Mouse (Mus musculus) ES-E14 (cell line): ENCODE measurements around the gene Htr1f.

Experiments used
- CHD2 ChIP-seq: IDR thresholded peaks from 2 replicates; pipeline ENCODE4 v1.6.1; 2014; ENCODE audit warnings: mild to moderate bottlenecking, low read depth, low read length, inconsistent platforms
- HCFC1 ChIP-seq: IDR thresholded peaks from 2 replicates; pipeline ENCODE4 v1.6.1; 2012; ENCODE audit warnings: low read length, inconsistent platforms, borderline replicate concordance; ENCODE audit not compliant: insufficient read depth
- MAFK ChIP-seq: IDR thresholded peaks from 2 replicates; pipeline ENCODE4 v1.6.1; 2014; ENCODE audit warnings: mild to moderate bottlenecking, low read depth, low read length, inconsistent platforms; ENCODE audit not compliant: insufficient read depth
- ZC3H11A ChIP-seq: IDR thresholded peaks from 2 replicates; pipeline ENCODE4 v1.6.1; 2012; ENCODE audit warnings: low read depth, mild to moderate bottlenecking, inconsistent platforms, low read length, borderline replicate concordance
- ZNF384 ChIP-seq: IDR thresholded peaks from 2 replicates; pipeline ENCODE4 v1.6.1; 2012; ENCODE audit warnings: low read depth, low read length, inconsistent platforms

- TF ChIP-seq ZC3H11A, result no peak
- TF ChIP-seq HCFC1, result no peak
- no peak for TF ChIP-seq MAFK
- no peak for TF ChIP-seq CHD2
- no peak for TF ChIP-seq ZNF384
Observed at GRCm38 (mm10) chr16:65001993-65002821, 103.4 kb downstream of the Htr1f start.
